Mouse (Mus musculus): Measurements from ENCODE around the gene Rpap3.
A peak's percentile ranks its signal among the peaks of the same experiment; 100 is the strongest.

The Rpap3 gene

DNA sequence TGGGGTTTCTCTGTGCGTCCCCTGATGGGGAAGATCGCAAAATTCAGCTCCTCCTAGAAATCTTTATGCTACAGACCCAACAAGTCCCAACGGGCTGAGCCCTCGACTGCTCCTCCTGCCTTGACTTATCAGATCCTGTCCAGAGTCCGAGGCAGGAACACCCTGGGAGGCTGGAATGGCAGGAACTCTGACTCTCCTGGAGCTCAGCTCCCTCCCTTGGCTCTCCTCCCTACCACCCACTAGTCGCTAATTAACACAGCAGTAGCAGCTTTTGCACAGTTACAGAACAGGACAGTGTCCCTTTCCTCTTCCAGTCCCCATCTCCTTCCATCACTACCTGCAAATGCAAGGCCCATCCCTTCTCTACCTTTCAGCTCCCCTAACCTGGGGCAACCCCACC lies 24.7 kb upstream of the Rpap3 start:
- DNase-seq (ENCODE audit: extremely low spot score) = no peak

DNA sequence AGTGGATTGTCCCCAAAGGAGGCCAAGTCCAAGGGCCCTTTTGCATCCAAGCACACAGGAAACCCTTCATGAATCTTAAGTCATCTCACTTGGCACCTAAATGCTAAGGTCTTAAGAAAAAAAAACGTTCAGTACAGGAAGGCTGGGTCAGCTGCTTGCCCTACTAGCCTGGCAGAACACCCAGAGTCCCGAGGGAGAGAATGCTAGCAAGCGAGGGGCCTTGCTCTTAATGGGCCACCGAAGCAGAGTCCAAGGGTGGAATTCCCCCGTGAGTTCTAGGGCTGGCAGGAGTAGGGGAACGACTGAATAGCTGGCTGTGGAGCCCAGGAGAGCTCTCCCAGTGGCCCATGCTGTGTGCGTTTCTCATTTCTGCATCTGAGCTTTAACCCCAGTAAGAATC lies 23.2 kb upstream of the Rpap3 start:
- DNase-seq (ENCODE audit: extremely low spot score) = no peak

DNA sequence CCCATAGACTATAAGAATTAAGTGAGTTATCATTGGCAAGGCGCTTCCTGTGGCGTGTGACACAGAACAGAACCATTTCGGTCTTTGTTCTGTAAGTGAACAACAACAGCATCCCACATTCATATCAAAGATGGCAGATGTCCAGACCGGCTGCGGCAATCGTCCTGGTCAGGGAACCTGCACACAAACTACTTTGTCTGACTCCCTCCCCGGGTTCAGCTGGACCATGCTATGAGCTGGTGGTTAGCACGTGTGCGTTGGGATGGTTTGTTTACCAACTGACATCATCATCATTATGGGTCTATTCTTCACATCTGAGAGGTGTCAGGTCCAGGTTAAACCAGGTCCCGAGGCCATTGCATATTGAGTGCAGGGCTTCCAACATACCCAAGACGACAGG lies 22.8 kb upstream of the Rpap3 start:
- no peak for DNase-seq (ENCODE audit: extremely low spot score)

DNA sequence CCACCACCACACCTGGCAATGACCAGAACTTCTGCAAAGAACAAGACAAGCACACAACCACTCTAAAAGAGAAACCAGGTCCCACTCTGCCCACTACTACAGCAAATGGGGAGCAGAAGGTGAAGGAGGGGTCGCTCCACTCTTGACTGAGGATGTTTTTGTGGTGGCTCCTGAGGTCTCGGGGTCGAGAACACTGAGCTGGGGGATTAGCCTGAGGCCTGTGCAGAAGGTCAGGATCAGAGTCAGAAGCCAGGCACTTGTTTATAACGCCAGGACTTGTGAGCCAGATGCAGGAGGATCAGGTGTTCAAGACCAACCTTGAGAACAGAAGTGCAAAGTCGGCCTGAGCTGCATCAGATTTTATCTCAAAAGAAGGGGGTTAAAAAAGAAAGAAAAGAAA lies 21.9 kb upstream of the Rpap3 start:
- no peak for DNase-seq (ENCODE audit: extremely low spot score)

DNA sequence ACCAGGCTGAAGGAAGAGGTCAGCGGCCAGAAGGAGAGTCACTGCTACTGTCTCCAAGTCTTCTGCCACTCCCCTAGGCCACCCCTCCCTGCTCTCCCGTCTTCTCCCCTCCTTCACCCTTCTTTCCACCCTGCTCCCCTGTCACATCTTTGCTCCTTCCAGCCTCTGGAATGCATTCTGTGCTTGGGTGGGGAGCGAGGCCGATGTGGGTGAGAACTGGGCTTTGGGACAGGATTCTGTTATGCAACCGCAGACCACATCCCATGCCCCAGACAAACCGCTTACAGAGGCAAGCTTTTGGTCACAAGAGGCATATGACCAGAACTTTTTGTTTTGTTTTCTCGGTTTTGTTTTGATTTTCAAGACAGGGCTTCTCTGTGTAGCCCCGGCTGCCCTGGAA lies 21.4 kb upstream of the Rpap3 start:
- DNase-seq (ENCODE audit: extremely low spot score) = no peak

DNA sequence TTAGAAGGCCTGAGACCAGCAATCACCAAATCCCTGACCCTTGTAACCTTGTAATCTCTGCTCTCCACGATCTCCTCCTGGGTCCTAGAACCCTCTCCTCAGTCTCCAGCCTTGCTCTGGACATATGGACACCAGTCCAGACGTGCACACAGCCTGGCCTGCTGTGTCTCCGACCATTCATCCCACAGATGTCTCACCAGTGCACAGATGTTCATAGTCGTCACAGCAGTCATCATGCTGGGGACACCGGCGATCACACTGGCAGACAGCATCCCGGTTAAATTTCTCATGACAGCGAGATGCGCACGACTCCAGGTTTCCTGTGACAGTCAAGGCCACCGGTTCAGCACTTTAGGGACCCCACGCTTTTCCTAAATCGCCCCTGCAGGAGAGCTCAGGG lies 20.7 kb upstream of the Rpap3 start:
- DNase-seq (ENCODE audit: extremely low spot score) = no peak

DNA sequence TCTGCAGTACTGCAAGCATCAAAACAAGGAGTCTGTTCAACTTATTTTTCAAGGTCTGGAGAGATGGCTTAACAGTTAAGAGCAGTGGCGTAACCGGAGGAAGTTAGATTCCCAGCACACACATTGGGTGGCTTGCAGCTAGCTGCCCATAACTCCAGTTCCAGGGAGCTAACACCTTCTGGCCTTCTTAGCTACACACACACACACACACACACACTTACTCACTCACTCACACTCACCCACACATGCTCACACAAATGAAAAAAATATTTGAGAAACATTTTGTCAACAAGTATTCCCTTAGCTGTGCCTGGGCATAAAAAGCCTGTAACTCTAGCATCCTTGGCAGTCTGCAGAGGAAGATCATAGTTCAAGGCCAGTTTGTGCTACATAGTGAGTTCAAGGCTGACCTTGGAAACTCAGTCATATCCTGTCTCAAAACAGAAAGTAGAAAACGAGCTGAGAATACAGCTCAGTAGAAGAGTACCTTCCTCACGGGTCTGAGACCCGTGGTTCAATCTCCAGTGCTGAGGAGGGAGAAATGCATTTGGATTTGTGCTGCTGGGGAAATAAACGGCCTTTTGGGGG lies 19.7 kb upstream of the Rpap3 start:
- no peak for DNase-seq (ENCODE audit: extremely low spot score)

DNA sequence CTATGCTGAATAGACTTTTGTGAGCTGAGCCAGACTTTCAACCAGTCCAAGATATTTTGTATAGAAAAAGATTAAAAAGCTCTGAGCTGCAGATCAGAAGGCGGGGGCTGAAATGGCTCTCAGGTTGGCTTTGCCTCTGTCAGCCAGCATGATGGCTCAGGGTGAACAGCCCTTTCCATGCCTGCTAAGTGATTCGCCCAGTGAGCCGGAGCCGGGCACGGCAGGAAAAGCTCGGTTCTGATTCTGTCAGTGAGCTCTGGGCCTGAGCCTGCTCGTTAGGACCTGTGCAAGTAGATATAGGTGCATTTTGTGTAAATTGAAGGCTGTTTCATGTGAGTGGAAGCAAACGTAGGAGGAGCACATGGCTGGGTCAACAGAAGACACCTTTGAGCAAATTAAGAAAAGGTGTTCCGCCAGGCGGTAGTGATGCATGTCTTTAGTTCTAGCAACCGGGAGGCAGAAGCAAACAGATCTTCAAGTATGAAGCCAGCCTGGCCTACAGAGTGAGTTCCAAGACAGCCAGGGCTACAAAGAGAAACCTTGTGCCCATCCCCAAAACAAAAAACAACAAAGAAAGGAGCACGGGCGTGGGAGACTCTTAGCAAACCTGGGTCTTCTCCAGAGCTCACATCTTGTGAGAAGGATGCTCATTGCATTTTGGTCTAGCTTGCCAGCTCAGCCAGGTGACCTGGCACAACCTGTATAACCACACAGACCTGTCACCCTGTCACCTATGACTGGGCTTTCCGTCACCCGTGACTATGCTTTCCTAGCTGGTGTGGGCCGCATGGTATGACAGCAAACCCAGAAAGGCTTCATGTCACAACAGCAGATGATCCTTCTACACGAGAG lies 18.9 kb upstream of the Rpap3 start:
- DNase-seq (ENCODE audit: extremely low spot score) = no peak

DNA sequence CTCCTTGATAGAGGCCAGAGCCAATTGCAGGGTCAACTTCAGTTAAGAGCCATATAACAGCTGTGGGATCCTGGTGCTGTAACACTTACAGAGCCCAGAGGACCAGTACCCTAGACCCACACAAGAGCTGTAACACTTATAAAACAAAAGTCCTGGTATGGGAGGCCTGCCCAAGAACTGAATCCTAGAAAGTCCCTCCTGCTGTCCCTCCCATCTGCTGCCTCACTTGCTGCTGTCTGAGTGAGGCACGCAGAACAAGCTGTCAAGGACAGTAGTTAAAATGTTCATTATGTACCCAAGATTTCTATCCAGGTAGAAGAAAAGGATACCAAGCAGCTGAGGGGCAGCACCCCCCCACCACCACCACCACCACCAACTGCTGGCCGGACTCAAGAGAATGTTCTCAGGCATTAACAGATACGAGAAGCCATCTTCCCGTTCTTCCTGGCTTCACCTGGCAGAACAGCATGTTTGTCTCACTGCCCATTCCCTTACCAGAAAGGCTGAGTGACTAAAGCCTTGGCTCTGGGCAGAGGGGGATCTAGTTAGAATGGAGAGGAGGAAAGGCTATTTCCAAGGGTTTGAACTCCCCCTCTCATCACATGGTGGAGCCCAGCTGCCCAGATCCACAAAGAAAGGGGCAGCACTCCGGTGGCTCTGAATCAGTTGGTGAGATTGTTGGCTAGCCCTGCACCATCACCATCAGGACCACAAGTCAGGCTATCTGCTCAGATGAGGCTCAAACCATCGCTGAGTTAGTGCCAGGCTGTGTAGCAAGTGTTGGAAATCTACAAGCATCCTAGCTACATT lies 18.1 kb upstream of the Rpap3 start:
- DNase-seq (ENCODE audit: extremely low spot score) = no peak

DNA sequence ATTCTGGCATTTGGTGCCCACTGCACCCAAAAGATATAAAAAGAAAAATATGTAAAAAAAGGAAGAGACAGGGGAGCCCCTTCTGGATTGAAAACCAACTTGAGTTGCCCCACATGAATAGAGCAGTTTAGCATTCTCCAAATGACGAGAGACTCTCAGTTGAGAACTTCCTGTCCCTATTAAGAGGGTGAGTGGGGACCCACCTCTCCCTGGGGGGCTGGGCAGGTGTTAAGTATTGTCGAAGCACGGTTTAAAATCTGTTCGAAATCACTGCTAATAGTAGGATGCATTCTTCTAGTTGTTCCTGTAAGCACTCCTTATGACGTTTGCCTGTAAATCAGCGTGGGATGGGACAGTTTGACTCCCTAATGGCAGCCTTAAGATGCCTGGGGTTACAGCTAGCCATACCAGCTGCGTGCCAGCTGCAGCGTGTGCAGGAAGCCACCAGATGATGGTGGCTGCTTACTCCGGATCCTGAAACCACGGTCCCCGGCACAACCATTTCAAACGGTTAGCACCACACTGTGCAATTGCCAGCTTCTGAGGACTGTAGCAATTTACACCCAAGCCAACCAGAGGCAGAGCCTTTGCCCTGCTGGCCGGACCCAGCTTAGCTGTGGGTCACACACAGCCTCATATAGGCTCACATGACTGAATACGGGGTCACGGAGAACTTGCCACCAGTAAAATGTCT lies 15.5 kb upstream of the Rpap3 start:
- DNase-seq (ENCODE audit: extremely low spot score) = no peak

DNA sequence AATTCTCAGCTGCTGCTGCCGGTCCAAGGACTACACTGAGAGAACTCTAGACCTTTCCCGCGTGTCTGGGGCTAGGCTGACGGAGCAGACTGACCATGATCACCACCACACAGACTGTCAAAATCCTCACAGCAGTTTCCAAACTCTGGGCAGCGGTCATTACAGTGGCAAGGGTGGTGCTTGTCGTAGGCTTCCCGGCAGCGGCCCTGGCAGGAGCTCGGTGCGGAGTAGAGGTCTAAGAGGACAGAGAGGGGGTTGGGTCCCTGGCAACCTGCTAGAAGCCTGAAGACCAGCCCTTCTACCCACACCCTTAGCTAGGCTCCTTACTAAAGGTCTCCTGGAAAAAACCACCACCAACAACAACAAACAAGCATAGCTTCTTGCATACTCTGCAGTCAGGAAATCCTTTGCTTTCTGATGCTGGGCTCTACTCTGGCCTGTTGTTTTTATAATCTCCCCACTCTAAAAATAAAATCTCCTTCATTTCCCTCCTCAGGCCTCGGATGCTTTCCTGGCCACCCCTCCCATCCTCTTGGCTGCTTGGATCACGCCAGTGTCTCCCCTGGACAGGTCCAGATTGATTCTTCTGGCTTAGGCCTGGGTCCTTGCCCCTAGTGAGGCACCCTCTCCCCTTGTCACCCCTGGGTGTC lies 14.5 kb upstream of the Rpap3 start:
- no peak for DNase-seq (ENCODE audit: extremely low spot score)

DNA sequence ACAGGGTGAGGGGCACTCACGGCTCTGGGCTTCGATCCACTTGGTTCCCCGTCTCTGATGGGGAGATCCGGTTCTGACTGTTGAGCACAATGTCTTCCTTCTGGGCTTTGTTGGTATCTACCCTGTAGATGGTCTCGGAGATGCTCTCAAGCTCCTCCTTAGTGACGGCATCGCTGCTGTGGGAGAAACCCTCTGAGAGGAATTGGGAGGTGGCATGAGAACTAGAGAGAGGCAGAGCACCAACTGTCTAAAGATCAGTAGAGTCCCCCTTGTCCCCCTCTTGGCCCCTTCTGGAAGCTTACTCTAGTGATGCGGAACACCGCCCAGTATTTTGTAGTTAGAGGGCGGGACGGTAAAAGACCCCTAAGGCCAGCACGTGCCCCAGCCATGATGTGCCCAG lies 13.9 kb upstream of the Rpap3 start:
- DNase-seq (ENCODE audit: extremely low spot score) = no peak

DNA sequence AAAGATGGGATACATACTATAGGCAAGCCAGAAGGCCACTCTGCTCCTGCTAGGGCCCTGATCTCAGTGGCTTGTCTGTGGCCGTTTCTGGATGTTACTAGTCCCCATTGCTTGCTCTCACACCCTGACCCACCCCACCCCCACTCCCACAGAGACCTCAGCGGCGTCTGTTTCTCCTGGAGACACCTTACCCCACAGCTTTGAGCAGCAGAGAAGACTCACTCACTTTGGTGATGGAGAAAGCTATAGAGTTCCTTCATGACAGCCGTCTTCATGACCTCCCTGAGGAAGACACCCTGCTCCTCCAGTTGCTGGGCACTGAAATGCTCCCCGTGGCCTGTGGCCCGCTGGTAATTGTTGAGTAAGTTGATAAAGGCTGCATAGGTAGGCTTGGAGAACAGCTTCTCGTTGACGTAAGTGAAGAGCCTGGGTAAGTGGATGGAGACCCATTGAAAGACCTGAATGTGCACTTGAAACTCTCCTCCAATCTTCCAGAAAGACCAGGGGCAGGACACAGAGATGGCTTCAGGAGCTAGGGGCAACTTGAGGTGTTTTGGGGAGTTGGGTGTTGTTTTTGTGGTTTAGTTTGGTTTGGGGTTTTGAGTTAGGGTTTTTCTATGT lies 13.0 kb upstream of the Rpap3 start:
- DNase-seq (ENCODE audit: extremely low spot score) = no peak

DNA sequence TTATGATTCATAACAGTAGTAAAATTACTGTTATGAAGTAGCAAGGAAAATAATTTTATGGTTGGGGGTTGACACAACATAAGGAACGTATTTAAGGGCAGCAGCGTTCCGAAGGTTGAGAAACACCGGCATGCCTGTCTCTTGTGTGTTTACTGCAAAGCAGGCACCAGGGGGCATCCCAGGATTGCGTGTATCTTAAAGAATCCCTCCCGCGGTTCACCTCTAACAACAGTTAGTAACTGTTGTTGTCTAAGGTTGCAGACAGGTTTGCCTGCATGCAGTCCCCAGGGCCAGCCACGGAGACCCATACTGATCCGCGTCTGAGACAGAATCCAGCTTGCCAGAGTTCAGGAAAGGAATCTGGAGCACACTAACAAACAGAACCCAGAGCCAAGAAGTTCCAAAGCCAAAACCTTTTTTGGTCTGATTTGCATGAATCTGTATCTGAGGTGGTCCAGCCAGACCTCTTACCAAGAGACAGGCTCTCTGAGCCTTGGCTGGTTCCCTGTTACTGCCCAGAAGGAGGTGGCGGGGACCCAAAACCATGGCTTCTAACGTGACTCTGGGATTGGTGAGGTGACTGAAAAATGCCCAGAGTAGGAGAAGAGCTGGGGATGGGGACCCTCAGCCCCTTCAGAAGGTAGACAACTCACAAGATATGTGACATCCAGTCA lies 12.4 kb upstream of the Rpap3 start:
- DNase-seq (ENCODE audit: extremely low spot score) = peak; percentile 60

DNA sequence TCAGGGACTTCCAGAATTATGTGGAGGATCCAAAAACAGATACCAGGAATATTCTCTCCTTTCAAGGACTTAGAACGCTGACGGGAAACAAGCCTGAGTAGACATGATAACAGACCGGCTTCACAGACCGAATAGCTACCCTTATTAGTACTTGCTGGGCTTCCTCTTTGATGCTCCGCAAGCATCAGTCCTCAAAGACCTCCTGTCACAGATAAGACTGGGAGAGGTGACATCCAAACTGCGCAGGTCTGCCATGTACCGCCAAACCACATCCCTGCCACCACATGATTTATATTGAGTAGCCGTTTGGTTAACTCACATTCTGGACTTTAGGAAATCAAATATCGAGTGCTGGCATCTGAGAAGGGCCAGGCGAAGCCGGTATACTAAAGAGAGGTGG lies 11.2 kb upstream of the Rpap3 start:
- no peak for DNase-seq (ENCODE audit: extremely low spot score)

DNA sequence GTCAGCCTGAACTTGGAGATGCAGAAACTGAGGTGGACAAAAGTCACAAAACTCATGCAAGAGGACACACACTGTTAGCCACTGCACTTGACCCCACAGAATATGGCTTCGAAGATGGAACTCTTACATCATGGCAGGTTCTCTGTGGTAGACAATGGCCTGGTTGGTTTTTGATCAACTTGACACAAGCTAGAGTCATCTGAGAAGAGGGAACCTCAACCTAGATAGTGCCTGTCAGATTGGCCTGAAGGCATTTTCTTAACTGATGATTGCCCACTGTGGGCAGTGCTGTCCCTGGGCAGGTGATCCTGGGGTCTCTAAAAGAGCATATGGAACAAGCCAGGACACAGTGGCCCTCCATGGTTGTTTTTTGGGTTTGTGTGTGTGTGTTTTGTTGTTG lies 10.1 kb upstream of the Rpap3 start:
- DNase-seq (ENCODE audit: extremely low spot score) = no peak

DNA sequence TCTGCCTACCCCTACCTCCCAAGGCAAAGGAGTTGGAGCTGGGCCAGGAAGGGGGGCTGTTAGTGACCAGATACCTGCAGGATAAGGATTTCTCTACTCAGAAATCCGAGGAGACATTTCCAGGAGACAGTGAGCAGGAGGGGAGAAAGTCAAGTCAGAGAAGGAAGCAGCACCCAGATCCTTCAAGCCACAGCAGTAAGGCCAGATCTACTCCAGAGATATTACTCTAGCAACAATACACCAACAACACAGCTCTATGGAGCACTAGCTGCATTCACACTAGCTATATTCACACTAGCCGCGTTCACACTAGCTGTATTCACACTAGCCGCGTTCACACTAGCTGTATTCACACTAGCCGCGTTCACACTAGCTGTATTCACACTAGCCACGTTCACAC lies 9.5 kb upstream of the Rpap3 start:
- DNase-seq (ENCODE audit: extremely low spot score) = no peak

DNA sequence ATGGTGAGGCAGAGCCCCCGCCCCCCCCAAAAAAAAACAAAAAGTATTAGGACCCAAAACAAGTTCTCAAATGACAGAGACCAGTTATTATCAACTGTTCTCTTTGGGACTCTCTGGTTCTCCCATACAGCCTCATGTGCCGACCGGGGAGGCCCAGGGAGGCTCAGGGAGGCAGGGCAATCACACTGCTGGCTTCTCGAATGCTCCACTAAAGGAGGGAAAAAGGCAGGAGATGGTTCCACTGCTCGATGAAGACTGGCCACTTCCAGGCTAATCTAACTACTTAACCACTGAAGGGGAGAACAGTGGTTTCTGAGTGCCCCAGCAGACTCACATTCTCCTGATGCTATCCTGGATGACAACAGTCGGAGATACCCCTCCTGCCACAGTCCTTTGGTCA lies 6.9 kb upstream of the Rpap3 start:
- DNase-seq (ENCODE audit: extremely low spot score) = no peak

DNA sequence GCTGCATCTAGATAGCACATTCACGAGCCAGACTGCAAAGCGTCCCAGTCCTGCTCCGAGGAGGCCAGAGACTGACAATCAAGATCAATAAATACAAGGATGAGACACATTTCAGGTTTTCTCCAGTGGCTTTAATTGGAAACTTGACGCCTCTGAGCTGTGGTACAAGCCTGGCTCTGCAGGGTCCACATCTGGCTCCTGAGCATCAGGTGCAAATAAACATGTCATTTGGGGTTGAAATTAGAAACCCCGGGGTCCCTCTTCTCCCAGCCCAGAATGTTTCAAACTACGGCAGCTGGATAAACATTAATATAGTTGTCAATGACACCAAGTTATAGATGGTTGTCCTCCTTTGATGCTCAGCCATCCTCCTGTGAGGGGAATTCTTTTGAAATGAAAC lies 5.3 kb upstream of the Rpap3 start:
- no peak for DNase-seq (ENCODE audit: extremely low spot score)

DNA sequence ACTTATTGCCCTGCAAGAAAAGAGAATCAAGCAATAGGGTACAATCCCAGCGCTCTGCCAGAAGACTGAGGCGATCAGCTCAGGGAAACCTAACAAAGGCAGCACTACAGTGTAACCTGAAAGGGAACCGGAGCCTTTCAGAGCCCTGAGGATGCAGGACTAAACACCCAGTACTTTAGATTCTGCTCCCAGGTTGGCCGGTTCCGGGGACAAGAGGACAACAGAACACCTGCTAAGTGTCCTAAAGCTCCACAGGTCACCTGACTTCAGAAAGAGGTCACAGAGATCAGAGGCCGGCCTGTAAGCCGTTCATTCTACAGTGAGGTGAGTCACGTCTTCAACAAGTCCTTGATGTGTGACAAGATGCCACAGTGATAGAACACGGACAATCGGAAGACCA lies 9.0 kb downstream of the Rpap3 start:
- DNase-seq (ENCODE audit: extremely low spot score) = no peak

DNA sequence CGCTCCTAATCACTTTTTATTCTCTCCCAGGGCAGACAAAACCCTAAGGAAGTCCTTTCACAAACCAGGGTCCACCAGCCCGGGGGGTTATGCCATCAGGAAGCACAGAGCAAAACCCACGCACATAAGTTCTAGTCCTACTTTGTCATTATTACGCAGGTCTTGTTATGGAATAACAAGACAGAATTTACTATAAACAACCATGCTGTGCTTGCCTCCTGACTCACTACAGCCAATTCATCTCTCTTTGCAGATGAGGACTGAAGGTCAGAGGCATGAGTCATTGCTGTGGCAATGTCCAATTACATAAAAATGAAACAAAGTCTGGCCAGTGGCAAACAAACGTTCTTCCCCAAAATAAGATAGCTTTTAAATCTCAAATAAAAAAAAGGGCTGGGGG lies 12.2 kb downstream of the Rpap3 start:
- DNase-seq (ENCODE audit: extremely low spot score) = no peak
